ENCODE assay signal across 8 mouse cellular contexts in genomic region chr7:114087986-114088385, GRCm38 (mm10). TPM values are rescaled to one million over a fixed set of nuclear protein-coding genes. Genes with fewer than 3 reads are reported as not detected.
DNase-seq lines count a peak whose midpoint lies in the region; ATAC-seq and TF ChIP-seq lines count a peak whose summit lies in the region.
"Had no signal": no experiment of that assay in that cellular context is flagged by ENCODE, and none has a peak within 500 bp of the region (broad histone marks: within the 10 kb centered on the region; RNA-seq: fewer than 3 reads in every experiment).

No protein-coding gene starts in this region.

- no peak for DNase-seq in layer of hippocampus, adult 2 months (ENCODE audit: low spot score in 2 of 2)
- DNase-seq in layer of hippocampus, adult 9-11 months: no peak
- DNase-seq in brain, embryonic 14.5 days (ENCODE audit: low read depth): peak; percentile 43
- peak; percentile 51 for DNase-seq in thymus, adult 2 months
- DNase-seq in lung, postnatal 36 days: no peak
- no peak for DNase-seq in layer of hippocampus, postnatal 36 days
- DNase-seq: kidney, postnatal 10 days had no signal

- 8% methylated on average over 11 of the region's 11 CpGs for WGBS in thymus, adult 2 months

- H3K4me1 ChIP-seq in thymus, adult 2 months (replicated peaks; ENCODE audit: control insufficient read depth, insufficient read depth, low read length): peaks cover 34% of the 10 kb centered on the region

- no peak overlapping the region; the same call in 1 of the 2 replicates for H3K4me3 ChIP-seq in layer of hippocampus, adult 2 months
- H3K4me3 ChIP-seq in thymus, adult 2 months (ENCODE audit: control insufficient read depth, insufficient read depth, low read length): no peak overlapping the region

- peak; percentile 57; the same call in 1 of the 2 replicates for ATAC-seq in megakaryocyte, adult 5-6 weeks (ENCODE audit: poor library complexity, severe bottlenecking)

- H3K27ac ChIP-seq in layer of hippocampus, adult 2 months: peak overlapping the region; percentile 30
- H3K27ac ChIP-seq in thymus, adult 2 months (ENCODE audit: control insufficient read depth, insufficient read depth, low read length): no peak overlapping the region

- no peaks in the 10 kb centered on the region for H3K27me3 ChIP-seq in thymus, adult 2 months (ENCODE audit: control insufficient read depth, insufficient read depth, low read length)

- TF ChIP-seq POLR2A in brain, embryonic 14.5 days (IDR thresholded peaks at IDR 0.05; ENCODE audit: borderline replicate concordance, extremely low read depth, insufficient read depth, insufficient read length, poor library complexity, severe bottlenecking): no peak
- no peak for TF ChIP-seq POLR2A in thymus, adult 2 months (IDR thresholded peaks at IDR 0.05; ENCODE audit: control insufficient read depth, extremely low read depth, insufficient read depth, low read length, poor library complexity)

- no peak for TF ChIP-seq CTCF in layer of hippocampus, adult 2 months (conservative IDR thresholded peaks at IDR 0.05)
- no peak for TF ChIP-seq CTCF in brain, embryonic 14.5 days (IDR thresholded peaks at IDR 0.05; ENCODE audit: borderline replicate concordance, extremely low read depth, insufficient read depth, insufficient read length)
- TF ChIP-seq CTCF in thymus, adult 2 months (IDR thresholded peaks at IDR 0.05; ENCODE audit: borderline replicate concordance, control insufficient read depth, extremely low read depth, insufficient read depth, low read length, poor library complexity): no peak

- no peaks in the 10 kb centered on the region for H3K36me3 ChIP-seq in thymus, adult 2 months (ENCODE audit: control insufficient read depth, insufficient read depth, low read length)

RNA-seq across cellular contexts. Expression of gene Rras2, which starts 29.6 kb away (rescaled TPM):
- total RNA-seq in layer of hippocampus, adult 2 months (2021): 10 to 100 TPM; 26.0 to 27.6 TPM
- 23.1 and 24.8 TPM in 2 replicates for polyA plus RNA-seq in brain, embryonic 14.5 days (2012; rRNA removed)
- 3.3 and 4.1 TPM in 2 replicates for total RNA-seq in megakaryocyte, adult 5-6 weeks (2015)
- total RNA-seq in megakaryocyte, adult 5-6 weeks (2017): 2.7 and 4.8 TPM in 2 replicates
- 27.4 and 37.2 TPM in 2 replicates for polyA plus RNA-seq in thymus, adult 2 months (2012; rRNA removed)
- 10 to 100 TPM; 30.6 to 33.9 TPM for total RNA-seq in layer of hippocampus, postnatal 36 days (2021)

Comparison
In these comparisons a context has a peak if more than half of its experiments do, and no peak if none do; other contexts are left out.
1. DNase-seq: peak in brain, embryonic 14.5 days (single experiment) and thymus, adult 2 months (single experiment); none in layer of hippocampus, adult 2 months (0 of 2), layer of hippocampus, adult 9-11 months (single experiment), lung, postnatal 36 days (single experiment) and layer of hippocampus, postnatal 36 days (0 of 2).
2. RNA of gene Rras2, which starts 29.6 kb away (total RNA-seq): 30.6 to 33.9 TPM in layer of hippocampus, postnatal 36 days and 26.0 to 27.6 TPM in layer of hippocampus, adult 2 months; 2.7 to 4.8 TPM in megakaryocyte, adult 5-6 weeks; every median in the first group is over 4 times any median in the second.